Mouse (Mus musculus) liver, embryonic 16.5 days (tissue): ENCODE results near the gene Mrps35. TPM values are rescaled to one million over a fixed set of nuclear protein-coding genes. Genes with fewer than 3 reads are reported as not detected.

Source experiments
- ATAC-seq: fragments of 200-750 bp; cut with Nextera tagmentation; 2 replicates; pipeline ENCODE4 v1.8.0; 2017; ENCODE audit warnings: low read depth, mild to moderate bottlenecking, moderate number of reproducible peaks, moderate library complexity
- H3K27ac ChIP-seq: fragments of 300-500 bp; sonication (generic); 2 replicates; pipeline ENCODE4 v1.5.1; 2014; ENCODE audit warnings: mild to moderate bottlenecking, low read length
- H3K27me3 ChIP-seq: fragments of 300-500 bp; sonication (generic); 2 replicates; pipeline ENCODE4 v1.6.1; 2014; ENCODE audit warnings: low read depth, low read length, mixed read lengths; ENCODE audit not compliant: control insufficient read depth, insufficient read depth
- H3K36me3 ChIP-seq: fragments of 300-500 bp; sonication (generic); 2 replicates; pipeline ENCODE4 v1.6.1; 2014; ENCODE audit warnings: mild to moderate bottlenecking; ENCODE audit not compliant: control insufficient read depth, insufficient read depth
- H3K4me1 ChIP-seq: fragments of 300-500 bp; sonication (generic); 2 replicates; pipeline ENCODE4 v1.6.1; 2014; ENCODE audit warnings: low read depth, low read length, mixed read lengths; ENCODE audit not compliant: control insufficient read depth
- H3K4me2 ChIP-seq: fragments of 300-500 bp; sonication (generic); 2 replicates; pipeline ENCODE4 v1.6.1; 2014; ENCODE audit warnings: low read depth, low read length, mixed read lengths
- H3K4me3 ChIP-seq: fragments of 300-500 bp; sonication (generic); 2 replicates; pipeline ENCODE4 v1.5.1; 2014; ENCODE audit warnings: low read depth, mild to moderate bottlenecking, low read length
- H3K9ac ChIP-seq: fragments of 300-500 bp; sonication (generic); 2 replicates; pipeline ENCODE4 v1.6.1; 2014; ENCODE audit warnings: low read depth, low read length
- H3K9me3 ChIP-seq: fragments of 300-500 bp; sonication (generic); replicated peaks from 2 replicates; pipeline ENCODE4 v1.6.1; 2016; ENCODE audit warnings: low read length; ENCODE audit not compliant: control insufficient read depth
- WGBS: fragments of 180-500 bp; shearing (Covaris S2); extraction: QIAGEN DNeasy Blood & Tissue Kit; methylation state at CpG from one replicate; pipeline ENCODE4 v1.1.7; 2014; ENCODE audit not compliant: insufficient replicate concordance; 5-methylcytosine and 5-hydroxymethylcytosine counted together
- polyA plus RNA-seq: library from polyadenylated mRNA; unstranded; fragments of >200 nt; fragmentation: Nextera tagmentation; extraction: Ambion mirVana; gene quantifications from 2 replicates; pipeline ENCODE4 v1.2.1, GENCODE M21; 2015

Gene Mrps35
- polyA plus RNA-seq: 42.3 and 47.1 TPM in 2 replicates

DNA sequence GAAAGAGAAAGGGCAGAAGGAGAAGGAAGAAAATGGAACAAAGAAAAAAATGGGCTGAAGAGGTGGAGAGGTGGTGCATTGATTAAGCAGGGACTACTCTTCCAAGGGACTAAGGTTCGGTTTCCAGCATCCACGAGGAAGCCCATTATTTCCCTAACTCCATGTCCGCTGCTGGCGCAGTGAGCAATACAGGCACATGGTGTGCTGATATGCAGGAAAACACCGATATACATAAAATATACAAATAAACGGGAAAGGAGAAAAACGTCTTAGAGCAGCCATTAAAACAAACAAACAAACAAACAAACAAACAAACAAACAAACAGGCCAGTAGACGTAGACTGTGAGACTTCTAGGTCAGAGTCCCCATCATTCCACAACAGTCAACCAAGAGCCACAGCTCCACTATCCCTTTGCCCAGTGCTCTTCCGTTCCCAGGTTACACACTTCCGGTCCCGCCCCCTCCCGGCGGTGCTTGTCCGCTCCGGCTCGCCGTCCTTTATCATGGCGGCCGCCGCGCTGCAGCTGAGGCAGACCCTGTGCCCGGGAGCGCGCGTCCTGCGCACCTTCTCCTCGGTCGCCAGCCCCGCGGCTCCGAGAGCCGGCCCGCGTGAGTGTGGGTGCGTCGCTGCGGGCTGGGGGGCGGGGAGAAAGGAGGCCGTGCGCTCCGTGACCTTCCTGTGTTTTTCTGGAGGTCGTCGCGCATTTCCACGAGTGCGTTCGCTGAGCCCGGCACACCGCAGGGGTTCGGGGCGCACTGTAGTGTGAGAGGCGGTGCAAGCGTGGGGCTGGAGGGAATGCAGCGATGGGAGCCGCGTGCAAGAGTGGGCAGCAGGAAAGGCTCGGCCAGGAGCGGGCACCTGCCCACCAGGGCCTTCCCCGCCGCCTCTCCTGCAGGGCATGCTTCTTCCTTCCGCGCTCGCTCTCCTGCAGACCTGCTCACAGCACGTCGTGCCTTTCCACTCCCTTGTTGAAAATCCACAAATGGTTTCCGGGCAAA is at the start of gene Mrps35:
Mrps35 (plus strand) TSS at position 474 of the 1,000 bp plus-strand sequence.
- Histone ChIP-seq H3K27ac (peak within 1 kb of the TSS; percentile 63), H3K4me3 (peak within 1 kb of the TSS; percentile 86), H3K4me1 (peaks cover 11% of the 10 kb centered on the region), H3K9me3 (no peaks in the 10 kb centered on the region; the same call in 1 of the 2 replicates), H3K4me2 (peak within 1 kb of the TSS; percentile 75), H3K9ac (peak within 1 kb of the TSS; percentile 85), H3K27me3 (no peaks in the 10 kb centered on the region; the same call in 1 of the 2 replicates), H3K36me3 (no peaks in the 10 kb centered on the region; the same call in none of the 2 replicates)
- 3% methylated on average over 66 of the region's 66 CpGs for WGBS
- ATAC-seq: peak; percentile 98

DNA sequence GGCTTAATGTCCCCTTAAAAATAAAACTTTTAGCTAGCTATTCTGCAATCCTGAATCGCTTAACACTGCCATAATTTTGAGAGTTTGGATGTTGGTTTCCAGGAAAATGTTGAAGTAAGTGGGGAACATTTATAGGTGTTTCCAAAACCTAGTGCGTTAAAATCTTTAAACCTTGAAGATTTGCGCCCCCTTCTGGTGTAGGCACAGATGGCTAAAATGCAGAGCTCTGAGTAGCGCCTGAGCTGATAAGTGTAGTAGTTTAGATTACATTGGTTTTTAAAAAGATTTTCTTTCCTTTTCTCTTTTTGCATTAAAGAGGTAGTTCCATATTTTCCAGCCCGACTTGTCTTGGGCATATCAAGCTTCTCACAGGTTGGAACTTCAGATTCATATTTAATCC is 48.3 kb upstream of the Mrps35 start:
- 27% methylated on average over 5 of the region's 5 CpGs for WGBS
- Histone ChIP-seq H3K9ac (no peak overlapping the region), H3K27me3 (no peaks in the 10 kb centered on the region), H3K9me3 (no peaks in the 10 kb centered on the region), H3K4me1 (no peaks in the 10 kb centered on the region), H3K4me3 (no peak overlapping the region), H3K4me2 (no peak overlapping the region), H3K27ac (no peak overlapping the region), H3K36me3 (no peaks in the 10 kb centered on the region)
- ATAC-seq: no peak

DNA sequence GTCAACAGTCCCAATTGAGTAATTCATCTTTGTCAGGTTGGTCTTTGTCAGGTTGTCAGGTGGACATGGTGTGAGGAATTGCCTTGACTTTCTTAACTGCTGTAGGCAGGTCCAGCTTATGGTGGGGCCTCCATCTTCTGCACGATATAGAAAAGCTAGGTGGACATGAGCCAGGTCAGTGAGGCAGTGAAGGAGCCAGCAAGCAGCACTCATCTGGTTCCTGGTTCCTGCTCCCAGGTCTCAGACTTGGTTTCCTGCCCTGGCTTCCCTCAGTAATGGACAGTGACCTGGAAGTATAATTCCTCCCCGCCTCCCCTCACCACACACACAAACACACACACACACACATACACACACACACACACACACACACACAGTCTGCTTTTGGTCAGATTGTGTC is 47.2 kb upstream of the Mrps35 start:
- ATAC-seq: no peak
- 59% methylated on average over 2 of the region's 2 CpGs for whole genome bisulfite sequencing
- no peaks in the 10 kb centered on the region for H3K36me3 ChIP-seq
- H3K9ac ChIP-seq: no peak overlapping the region
- no peak overlapping the region for H3K4me2 ChIP-seq
- no peaks in the 10 kb centered on the region for H3K27me3 ChIP-seq
- no peak overlapping the region for H3K27ac ChIP-seq
- H3K9me3 ChIP-seq: no peaks in the 10 kb centered on the region
- H3K4me3 ChIP-seq: no peak overlapping the region
- H3K4me1 ChIP-seq: no peaks in the 10 kb centered on the region

DNA sequence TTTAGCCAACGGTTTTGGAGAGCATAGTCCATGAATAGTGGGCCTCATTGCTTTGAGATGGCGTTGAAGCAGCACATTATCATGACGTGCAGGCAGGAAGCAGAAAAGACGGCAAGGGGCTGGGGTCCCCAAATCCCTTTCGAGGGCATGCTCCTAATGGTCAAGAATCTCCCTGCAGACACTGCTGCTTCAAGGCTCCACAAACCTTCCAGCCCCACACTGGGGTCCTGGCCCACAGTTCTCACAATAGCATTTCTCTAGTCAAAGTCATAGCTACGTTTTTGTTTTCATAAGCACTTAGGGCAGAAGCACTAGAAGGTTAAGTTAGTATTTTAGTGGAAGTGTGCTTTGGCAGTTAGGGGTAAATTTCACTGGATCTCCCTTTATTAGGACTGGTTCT is 46.7 kb upstream of the Mrps35 start:
- Histone ChIP-seq H3K36me3 (no peaks in the 10 kb centered on the region), H3K27me3 (no peaks in the 10 kb centered on the region), H3K9ac (no peak overlapping the region), H3K4me3 (no peak overlapping the region), H3K4me2 (no peak overlapping the region), H3K4me1 (no peaks in the 10 kb centered on the region), H3K27ac (no peak overlapping the region), H3K9me3 (no peaks in the 10 kb centered on the region)
- 69% methylated on average over 6 of the region's 6 CpGs for WGBS
- ATAC-seq: no peak

DNA sequence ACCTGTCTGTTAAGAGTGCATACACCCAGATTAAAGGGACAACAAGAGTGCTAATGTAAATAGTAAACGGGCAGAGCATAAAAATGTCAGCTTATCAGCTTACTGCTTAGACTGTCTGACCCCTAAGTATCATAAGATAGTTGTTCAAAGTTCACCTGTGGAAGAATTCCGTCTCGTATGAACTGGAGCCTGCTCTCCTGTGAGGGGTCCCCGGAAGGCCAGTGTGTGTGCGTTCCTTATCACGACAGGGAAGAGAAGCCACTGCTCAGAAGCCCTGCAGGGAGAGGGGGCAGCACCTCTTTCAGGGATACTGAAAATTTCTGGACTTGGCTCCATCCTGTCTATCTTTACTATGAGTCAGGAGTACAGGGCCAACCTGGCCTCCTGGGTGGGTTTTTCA is 45.6 kb upstream of the Mrps35 start:
- Histone ChIP-seq H3K36me3 (no peaks in the 10 kb centered on the region), H3K4me1 (no peaks in the 10 kb centered on the region), H3K9me3 (no peaks in the 10 kb centered on the region), H3K27ac (no peak overlapping the region), H3K9ac (no peak overlapping the region), H3K4me3 (no peak overlapping the region), H3K4me2 (no peak overlapping the region), H3K27me3 (no peaks in the 10 kb centered on the region)
- 59% methylated on average over 6 of the region's 6 CpGs for WGBS
- ATAC-seq: no peak

DNA sequence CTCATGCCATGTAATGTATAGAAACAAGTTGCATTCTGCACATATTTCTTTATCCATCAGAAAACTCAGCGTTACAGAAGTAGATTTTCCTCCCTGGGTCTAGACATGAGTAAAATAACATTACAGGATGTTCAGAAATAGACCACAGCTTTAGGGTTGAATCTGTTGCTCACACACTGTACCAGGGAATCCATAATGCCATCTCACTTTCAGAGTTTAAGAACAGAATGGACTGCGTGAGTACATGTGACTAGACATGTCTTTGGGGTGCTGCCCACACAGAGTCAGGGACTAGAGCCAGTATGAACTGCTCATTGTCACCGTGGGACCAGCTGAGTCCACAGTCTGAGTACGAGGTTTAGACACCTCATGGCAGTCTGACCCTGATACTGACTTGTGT is 43.9 kb upstream of the Mrps35 start:
- no peaks in the 10 kb centered on the region for H3K27me3 ChIP-seq
- H3K36me3 ChIP-seq: no peaks in the 10 kb centered on the region
- no peaks in the 10 kb centered on the region for H3K9me3 ChIP-seq
- H3K4me3 ChIP-seq: no peak overlapping the region
- no peak overlapping the region for H3K4me2 ChIP-seq
- WGBS: 68% methylated on average over 4 of the region's 4 CpGs
- ATAC-seq: no peak
- no peak overlapping the region for H3K9ac ChIP-seq
- no peaks in the 10 kb centered on the region for H3K4me1 ChIP-seq
- H3K27ac ChIP-seq: no peak overlapping the region

DNA sequence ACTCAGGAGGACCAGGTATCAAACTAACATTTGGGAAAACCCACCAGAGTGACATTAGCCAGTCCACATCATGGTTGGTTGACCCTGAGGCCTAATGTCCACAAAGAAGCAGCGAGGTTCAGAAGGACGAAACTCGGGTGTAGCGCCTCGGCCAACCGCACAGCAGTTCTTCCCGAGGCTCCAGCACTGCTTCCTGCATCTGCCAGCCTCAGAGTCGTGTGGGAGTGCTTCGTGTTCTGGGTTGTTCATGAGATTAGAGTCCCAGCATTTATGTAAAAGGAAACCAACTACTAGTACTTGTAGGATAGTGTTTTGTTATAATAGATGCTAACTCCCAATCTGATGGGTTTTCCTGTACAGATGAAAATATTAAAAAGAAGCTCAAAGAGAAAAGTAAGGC is 43.3 kb upstream of the Mrps35 start:
- Histone ChIP-seq H3K27ac (no peak overlapping the region), H3K4me3 (no peak overlapping the region), H3K27me3 (no peaks in the 10 kb centered on the region), H3K36me3 (no peaks in the 10 kb centered on the region), H3K4me2 (no peak overlapping the region), H3K4me1 (no peaks in the 10 kb centered on the region), H3K9me3 (no peaks in the 10 kb centered on the region), H3K9ac (no peak overlapping the region)
- ATAC-seq: no peak
- 72% methylated on average over 9 of the region's 9 CpGs for WGBS

DNA sequence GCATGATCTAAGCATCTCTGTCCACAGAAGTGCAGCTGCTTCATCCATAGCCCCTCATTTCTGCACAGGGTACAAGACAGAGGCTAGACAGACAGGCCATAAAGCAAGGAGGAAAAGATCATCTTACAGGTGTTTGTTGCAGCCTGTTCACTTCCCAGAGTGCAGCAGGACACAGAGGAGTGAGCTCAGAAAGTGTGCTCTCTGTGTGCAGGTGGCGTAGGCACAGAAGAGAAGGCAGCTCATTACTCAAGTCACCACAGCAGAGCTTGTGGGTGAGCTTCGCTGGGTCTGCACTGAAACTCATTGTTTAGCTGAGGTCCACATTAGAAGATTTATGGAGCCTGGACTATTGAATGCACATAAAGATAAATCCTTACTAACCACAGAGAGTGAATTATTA is 42.8 kb upstream of the Mrps35 start:
- H3K27me3 ChIP-seq: no peaks in the 10 kb centered on the region
- H3K4me1 ChIP-seq: no peaks in the 10 kb centered on the region
- H3K9me3 ChIP-seq: no peaks in the 10 kb centered on the region
- H3K9ac ChIP-seq: no peak overlapping the region
- 59% methylated on average over 2 of the region's 2 CpGs for whole genome bisulfite sequencing
- H3K4me3 ChIP-seq: no peak overlapping the region
- no peak overlapping the region for H3K27ac ChIP-seq
- H3K36me3 ChIP-seq: no peaks in the 10 kb centered on the region
- no peak for ATAC-seq
- H3K4me2 ChIP-seq: no peak overlapping the region

DNA sequence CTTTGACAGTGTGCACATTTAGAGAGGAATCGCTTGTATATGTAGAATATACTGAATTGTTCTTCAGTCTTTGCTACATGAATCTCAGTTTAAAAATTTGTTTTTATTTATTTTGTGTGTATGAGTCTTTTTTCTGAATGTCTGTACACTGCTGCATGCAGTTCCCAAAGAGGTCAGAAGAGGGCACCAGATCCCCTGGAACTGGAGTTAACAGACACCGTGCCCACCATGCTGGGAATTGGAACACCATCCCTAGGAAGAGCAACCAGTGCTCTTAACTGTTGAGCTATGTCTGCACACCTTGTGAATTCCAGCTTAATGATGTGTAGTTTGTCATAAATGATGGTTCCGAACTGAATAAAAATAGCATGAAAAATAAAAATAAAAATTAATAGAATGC is 34.4 kb upstream of the Mrps35 start:
- Histone ChIP-seq H3K9ac (no peak overlapping the region), H3K9me3 (no peaks in the 10 kb centered on the region), H3K36me3 (no peaks in the 10 kb centered on the region), H3K27ac (no peak overlapping the region), H3K4me1 (no peaks in the 10 kb centered on the region), H3K27me3 (no peaks in the 10 kb centered on the region), H3K4me3 (no peak overlapping the region), H3K4me2 (no peak overlapping the region)
- 49% methylated on average over 3 of the region's 3 CpGs for WGBS
- no peak for ATAC-seq
